Mouse (Mus musculus) naive thymus-derived CD4-positive, alpha-beta T cell, adult 5 months (primary cell): ENCODE data around the gene Aaed1. TPM values are rescaled to one million over a fixed set of nuclear protein-coding genes. Genes with fewer than 3 reads are reported as not detected.

Source experiments
- polyA plus RNA-seq: library from polyadenylated mRNA; unstranded; fragments of 100-300 nt; shearing (Covaris generic); gene quantifications from one replicate; pipeline ENCODE4 v1.2.1, GENCODE M21; 2017

The Aaed1 gene
- polyA plus RNA-seq = 64.1 TPM

GRCm38 (mm10) chr13:64312024-64312915, at the start of gene Aaed1:
Aaed1 (minus strand) TSS chr13:64312710.

GRCm38 (mm10) chr13:64274879-64275753, 37.4 kb downstream of the Aaed1 start, which contains the start of gene Cdc14b:
Cdc14b (minus strand) TSS chr13:64275290.

Other genes starting within 250 kb of the Aaed1 start
- not detected for gene Hsd17b3, start 223.5 kb downstream of the Aaed1 start, polyA plus RNA-seq
- 19.5 TPM for gene Slc35d2, start 183.3 kb downstream of the Aaed1 start, polyA plus RNA-seq
- gene Zfp367, start 159.5 kb downstream of the Aaed1 start, polyA plus RNA-seq = 7.3 TPM
- 19.9 TPM for gene Habp4, start 150.9 kb downstream of the Aaed1 start, polyA plus RNA-seq
- 7.1 TPM for gene Cdc14b, start 37.4 kb downstream of the Aaed1 start, polyA plus RNA-seq
- gene Ctsl, start 58.2 kb upstream of the Aaed1 start, polyA plus RNA-seq = 33.2 TPM
- 3.7 TPM for gene Cdk20, start 119.6 kb upstream of the Aaed1 start, polyA plus RNA-seq
- not detected for gene Fam240b, start 185.1 kb upstream of the Aaed1 start, polyA plus RNA-seq